Mouse (Mus musculus) brain, embryonic 14.5 days (tissue): Measurements from ENCODE around the gene Chaf1a.

Experiments used
- CTCF ChIP-seq: fragments of 200-500 bp; IDR thresholded peaks from 2 replicates; pipeline ENCODE4 v1.5.1; 2012; ENCODE audit warnings: inconsistent platforms, mild to moderate bottlenecking, moderate library complexity, borderline replicate concordance; ENCODE audit not compliant: insufficient read depth, insufficient read length; ENCODE audit errors: extremely low read depth
- POLR2A ChIP-seq: fragments of 200-500 bp; IDR thresholded peaks from 2 replicates; pipeline ENCODE4 v1.6.1; 2012; ENCODE audit warnings: mild to moderate bottlenecking, inconsistent platforms, borderline replicate concordance; ENCODE audit not compliant: poor library complexity, insufficient read depth, insufficient read length, severe bottlenecking; ENCODE audit errors: extremely low read depth

DNA sequence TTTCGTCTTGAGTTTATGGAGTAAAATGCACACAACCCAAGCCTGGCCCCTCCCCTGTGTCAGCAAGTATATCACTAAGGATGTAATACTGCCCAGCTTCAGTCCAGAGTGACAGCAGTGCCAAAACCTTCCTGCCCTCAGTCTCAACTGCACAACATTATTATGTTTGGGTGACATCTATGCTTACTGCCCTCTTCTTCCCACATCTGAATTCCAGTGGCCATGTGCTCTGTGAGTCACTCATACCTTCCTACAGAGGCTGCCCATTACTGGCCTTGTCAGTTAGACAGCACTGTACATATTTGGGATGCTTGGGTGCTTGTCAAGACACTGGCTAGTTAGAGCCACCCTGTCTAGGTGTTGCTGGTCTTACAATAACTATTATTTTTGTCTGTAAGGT is 13.9 kb upstream of the Chaf1a start:
- TF ChIP-seq CTCF: no peak
- no peak for TF ChIP-seq POLR2A
